Mouse (Mus musculus): ENCODE measurements around the gene Prickle3.

Prickle3 gene

DNA sequence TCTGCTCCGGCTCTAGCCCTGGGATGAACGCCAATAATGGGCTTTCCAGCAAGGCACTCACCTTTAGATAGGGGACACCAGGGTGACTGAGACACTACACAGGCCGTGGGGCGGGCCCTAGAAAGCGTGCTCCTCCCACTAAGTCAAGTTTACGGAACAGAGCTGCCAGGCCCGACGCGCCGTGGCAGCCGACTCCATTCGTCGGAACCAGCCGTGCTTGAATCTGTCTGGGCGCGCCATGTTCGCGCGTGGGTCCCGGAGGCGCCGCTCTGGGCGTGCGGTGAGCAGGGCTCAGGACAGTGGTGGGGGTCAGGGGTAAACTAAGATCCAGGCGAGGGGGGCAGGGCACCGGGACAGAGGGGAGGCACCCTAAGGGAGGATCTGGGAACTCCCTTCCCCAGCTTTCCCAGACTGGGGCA, at the start of gene Prickle3:
Gene Prickle3 (plus strand): TSS at position 40 of the 419 bp plus-strand sequence.
- DNase-seq, result no peak

DNA sequence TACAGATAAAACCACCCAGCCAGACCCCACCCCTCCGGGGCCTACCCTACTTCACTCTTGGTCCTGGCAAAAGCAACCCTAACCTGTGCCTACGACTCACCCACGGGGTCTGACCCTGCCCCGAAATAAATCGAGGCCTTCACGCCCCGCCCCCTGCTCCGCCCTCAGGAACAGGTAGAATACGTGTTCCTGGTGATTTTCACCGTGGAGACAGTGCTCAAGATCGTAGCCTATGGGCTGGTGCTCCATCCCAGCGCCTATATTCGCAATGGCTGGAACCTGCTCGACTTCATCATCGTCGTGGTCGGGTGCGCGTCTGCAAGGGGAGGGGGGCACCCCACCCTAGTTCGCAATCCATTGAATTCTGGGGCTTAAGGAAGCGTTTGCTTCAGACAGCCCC, 47.0 kb upstream of the Prickle3 start:
- peak; percentile 20 to 22 for DNase-seq

DNA sequence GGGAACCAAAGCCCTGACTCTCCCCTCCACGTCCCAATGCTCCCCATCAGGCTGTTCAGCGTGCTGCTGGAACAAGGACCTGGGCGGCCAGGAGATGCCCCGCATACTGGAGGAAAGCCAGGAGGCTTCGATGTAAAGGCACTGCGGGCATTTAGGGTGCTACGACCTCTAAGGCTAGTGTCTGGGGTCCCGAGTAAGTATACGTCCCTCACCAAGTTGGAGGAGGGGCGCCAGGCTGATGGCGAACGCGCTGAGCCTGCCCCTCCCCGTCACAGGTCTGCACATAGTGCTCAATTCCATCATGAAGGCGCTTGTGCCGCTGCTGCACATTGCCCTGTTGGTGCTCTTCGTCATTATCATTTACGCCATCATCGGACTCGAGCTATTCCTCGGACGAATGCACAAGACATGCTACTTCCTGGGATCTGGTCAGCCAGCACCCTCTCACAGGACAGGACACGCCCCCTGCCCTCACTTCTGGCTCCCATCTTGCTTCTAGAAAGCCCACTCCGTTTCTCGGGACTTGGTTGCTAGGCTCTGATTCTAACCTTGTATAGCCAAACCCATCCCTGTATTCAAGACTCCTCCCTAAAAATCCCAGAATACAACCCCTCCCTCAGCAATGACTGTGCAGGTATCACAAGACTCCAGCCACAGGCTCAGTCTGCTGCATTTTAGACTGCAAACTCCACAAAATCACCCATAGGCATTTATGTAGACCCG, 46.4 kb upstream of the Prickle3 start:
- DNase-seq, result peak; percentile 14

DNA sequence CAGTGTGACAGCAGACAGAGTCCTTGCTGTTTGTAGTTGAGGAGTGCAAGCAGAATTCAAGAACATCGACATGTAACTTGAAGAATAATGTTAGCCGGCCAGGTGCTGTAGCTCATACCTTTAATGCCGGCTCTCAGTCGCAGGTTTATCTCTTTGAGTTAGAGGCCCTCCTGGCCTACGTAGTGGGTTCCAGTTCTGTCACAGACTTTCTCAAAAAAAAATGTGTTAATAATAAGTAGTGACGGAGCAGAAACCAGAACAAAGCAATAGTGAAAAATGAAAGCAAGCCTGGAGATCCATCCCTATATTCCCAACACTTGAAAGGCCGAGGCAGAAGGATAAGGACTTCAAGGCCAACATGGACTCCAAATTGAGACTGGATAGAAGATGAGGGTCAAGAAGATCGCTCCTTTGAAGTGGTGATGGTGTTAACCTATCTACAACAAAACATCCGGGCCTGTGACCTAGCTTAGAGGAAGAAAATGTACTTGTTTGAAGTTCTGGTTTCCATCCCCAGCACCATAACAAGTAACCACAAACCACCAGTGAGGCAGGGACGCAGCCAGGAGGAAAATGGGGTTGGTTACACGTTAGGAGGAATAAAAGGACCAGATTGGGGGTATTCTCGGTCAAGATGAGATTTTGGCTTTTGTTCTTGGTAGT, 39.0 kb upstream of the Prickle3 start:
- DNase-seq, result no peak

DNA sequence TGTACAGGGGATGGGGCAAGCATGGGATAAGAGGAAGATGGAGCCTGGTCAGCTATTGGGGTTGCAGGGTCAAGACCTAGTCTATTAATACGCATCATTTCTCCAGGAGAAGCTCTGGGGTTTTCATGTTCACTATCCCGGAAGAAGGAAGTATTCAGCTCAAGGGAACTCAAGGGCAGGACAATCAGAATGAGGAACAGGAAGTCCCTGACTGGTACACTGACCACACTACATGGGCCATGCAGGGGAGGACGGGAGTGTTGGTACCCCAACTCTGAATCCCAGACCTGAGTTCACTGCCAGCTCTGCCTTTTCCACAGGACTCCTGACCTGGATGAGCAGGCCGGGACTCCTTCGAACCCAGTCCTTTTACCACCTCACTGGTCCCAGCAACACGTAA, 24.5 kb upstream of the Prickle3 start:
- no peak for DNase-seq

DNA sequence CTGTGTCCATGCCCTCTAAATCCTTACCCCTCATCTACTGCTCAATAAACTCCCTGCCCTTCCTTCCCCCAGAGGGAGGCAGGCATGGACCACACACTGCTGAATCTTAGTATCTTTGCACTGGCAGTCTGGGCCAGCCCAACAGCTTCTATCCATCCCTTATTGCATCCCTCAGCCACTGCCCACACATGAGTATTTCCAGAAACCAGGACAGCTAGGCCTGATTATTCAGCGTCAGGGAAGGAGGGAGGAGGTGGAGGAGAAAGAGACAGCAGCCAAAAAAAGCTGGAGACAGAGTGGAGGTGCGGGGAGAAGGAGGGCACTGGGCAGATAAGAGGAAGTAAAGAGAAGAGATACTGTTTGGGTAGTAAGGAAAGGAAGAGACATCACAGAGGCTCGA, 22.0 kb upstream of the Prickle3 start:
- DNase-seq, result no peak

DNA sequence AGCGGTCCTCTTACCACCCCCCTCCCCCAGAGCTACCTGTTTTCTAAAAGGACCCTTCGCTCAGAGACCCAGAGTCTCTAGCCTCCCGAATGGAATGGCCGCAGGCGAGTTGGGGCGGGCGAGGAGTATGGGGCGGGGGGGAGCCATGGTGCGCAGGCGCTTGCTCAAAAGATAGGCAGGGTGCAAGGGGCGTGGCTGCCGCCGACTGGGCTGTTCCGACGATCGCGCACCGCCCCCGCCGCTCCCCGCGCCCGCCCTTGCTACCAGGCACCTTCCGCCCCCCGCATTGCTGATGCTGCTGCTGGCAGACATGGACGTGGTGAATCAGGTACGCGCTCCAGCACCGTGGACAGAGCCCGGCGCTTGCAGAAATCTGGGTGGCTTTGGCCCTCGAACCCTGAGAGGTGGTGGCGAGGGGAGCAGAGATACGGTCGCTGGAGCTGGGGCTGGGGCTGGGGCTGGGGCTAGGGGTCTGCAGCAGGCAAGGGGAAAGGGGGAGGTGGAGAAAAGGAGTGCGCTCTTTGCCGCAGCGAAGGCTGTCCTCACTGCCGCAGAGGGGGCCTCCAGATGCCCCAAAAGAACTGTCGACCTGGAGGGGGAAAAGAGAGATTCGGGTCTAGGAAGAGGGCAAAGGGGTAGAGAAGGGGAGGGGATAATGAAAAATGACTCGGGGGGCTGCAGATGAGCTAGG, 18.5 kb upstream of the Prickle3 start, which contains the start of gene Syp:
Gene Syp (plus strand): TSS at position 71 of the 691 bp plus-strand sequence.
- peak; percentile 94 to 95 for DNase-seq

DNA sequence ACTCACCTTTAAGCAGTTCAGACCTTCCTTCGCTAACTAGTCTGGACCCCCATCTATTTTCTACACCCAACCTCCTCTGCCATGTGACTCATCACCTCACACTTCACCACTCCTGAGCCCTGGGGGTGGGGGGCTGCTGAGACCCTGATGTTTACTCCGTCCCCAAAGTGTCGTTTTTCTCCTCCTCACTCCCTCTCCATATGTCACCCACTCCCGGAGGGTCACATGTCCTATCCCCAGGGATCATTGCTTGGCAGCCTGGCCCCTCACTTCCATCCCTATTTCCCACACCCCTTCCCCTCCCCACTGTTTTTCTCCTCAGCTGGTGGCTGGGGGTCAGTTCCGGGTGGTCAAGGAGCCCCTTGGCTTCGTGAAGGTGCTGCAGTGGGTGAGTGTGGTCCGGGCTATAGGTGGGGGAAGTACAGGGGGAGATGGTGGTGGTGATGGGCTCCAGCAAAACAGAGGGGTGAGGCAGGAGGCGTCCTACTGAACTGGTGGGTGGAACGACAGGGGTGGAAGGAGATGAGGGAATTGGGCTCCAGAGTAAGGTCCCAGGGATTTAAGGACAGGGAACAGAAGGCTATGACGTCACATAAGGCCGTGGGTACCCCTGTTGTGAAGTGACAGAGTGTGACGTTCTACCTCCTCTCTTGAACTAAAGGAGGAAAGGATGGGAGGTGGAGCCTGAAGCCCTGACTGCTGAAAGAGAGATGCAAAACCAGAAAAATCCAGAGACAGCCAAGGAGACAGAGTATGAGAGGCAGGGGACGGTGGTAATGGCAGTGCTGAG, 17.3 kb upstream of the Prickle3 start:
- peak in 1 of 2 experiments; percentile 23 for DNase-seq

DNA sequence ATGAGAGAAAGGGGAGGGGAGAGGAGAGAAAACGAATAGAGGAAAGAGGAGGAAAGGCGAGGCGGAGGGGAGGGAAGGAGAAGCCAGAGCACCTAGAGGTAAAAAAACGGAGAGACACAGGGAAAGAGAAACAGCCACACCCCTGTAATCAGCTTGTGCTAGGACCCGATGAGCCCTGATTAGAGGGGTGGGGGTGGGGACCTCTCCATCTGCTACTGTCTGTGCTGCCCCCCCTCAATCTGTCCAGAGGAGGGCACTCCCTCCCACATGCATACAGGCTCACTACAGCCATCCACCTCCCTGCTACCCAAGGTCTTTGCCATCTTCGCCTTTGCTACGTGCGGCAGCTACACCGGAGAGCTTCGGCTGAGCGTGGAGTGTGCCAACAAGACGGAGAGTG, 16.3 kb upstream of the Prickle3 start:
- no peak for DNase-seq

DNA sequence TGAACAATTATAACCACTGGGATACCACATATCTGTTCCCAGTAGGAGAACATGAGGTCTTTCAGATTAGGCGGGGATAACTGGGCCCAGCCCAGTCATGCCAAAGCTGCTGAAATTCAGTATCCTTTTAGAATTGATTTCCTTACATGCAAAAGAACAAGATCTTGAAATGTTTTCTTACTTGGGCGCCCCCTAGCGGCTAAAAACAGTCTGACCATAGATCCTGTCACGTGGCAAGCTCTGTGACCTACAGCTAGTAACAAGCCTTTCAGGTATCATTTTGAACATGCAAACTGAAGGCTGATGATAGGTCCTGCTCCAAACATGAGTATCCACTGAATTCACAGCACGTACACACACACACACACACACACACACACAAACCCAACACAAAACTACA, 11.7 kb upstream of the Prickle3 start:
- DNase-seq, result peak; percentile 80 to 84

DNA sequence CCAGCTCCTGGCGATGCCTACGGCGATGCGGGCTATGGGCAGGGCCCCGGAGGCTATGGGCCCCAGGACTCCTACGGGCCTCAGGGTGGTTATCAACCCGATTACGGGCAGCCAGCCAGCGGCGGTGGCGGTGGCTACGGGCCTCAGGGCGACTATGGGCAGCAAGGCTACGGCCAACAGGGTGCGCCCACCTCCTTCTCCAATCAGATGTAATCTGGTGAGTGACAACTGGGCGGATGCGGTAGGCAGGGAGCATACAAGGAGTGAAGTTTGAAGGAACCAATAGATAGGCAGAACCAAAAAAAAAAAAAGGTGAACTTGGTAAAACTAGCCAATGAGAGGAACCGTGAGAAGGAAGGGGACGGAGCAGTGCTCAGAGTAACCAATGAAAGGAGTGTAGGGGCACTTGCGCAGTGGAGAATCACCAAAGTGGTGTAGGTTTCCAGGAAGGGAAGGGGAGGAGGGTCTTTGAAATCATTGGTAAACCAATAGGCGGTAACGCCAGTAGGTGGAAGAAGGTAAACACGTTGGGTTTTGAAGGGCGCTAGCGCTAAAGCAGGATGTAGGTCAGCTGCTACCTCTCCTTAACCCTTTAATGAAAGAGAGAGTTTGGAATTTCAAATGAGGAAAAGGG, 8.3 kb upstream of the Prickle3 start:
- DNase-seq, result peak; percentile 43 to 58

DNA sequence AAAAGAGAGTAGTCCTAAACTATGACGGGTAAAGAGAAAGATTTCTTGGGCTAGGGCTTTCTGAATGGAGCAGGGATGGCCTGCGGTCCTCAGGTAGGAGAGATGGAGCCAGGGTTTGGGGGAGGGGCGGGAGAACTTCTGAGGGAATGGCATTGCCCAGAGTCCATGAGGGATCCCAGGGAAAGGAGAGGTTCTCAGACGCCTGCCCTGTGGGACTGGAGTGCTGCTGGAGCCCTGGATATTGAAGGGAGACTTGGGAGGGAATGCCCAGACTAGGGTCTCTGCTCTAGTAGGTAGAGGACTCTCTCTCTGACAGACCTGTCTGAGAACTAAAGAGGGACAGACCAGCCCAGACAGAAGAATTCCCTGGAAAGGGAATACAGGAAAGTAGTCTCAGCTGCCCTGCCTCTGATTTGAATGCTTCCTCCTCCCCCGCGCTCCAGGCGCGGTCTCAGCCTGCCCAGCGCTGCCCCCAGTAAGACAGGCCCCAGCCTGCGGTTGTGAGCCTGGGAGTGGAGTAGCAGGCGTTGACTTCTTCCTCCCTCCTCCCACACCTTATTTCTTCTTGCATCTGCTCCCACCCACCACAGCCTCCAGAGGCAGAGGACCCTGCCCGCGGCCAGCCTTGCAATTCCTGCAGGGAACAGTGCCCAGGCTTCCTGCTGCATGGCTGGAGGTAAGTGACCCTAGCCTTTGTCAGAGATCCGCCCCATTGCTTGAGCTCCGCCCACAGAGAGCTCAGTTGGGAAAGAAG, 1.1 kb downstream of the Prickle3 start:
- no peak for DNase-seq

DNA sequence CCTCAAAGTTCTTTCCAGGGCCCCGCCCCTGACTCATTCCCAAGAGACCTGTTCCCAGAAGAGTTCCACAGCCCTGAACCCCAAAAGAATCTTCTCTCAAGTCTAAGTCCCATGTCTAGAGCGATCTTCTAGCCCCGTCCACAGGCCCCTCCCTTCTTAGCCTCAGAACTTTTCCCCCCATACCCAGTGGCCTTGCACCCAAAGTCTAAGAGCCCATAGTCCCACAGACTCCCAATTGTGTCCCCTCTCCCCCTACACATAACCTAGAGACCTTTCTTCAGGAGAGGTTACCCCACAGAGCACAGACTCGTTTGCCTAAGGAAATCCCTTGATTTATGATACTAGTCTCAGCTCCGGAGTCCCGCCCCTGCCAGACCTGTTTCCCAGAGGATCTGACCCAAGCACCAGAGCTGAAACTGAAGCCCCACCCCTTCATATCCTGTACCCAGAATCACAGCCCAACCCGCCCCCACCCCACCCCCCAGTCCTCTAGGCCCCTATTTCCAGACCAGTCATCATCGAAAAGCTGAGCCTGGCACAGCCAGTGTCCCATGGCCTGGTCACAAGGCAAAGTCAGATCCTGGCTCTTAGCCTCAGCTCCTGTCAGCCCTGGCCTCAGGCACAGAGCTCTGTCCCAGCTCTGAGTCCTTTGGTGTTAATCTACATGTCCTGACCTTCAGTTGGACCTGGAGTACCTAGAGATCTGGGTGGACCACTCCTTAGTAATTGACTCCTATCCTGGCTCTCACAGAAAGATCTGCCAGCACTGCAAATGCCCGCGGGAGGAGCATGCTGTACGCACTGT, 1.9 kb downstream of the Prickle3 start:
- DNase-seq, result no peak

DNA sequence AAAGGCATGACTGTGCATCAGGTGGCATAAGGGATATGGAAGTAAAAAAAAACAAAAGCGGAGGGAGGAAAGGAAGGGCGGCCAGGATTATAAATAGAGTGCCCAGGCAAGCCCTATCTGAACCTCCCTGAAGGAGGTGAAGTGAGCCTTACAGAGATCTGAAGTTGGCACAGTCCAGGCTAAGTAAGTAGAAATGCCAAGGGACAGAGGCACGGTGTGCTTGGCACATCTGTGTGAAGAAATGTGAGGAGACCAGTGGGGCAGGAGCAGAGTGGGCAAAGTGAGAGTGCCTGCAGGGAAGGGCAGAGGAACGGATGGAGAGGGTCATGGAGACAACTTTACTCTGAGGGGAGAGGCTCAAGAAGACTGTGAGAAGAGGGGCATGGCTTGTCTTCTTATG, 4.0 kb downstream of the Prickle3 start:
- no peak for DNase-seq

DNA sequence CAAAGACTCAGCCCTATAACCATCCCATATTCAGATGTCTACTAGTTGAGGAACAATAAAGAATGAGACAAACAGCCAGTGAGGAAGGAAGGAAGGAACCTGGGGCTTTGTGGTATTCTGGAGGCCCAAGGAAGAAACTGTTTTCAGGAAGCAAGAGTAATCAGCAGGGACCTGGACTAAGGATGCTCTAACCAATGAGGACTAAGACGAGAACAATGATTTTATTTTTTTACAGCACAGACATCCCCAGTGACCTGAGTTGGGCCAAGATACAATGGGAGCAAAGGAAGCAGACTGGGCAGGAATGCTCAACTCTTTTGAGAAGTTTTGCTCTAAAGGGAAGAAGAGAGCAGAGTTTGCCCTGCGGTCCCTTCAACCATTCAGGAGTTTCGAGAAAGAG, 5.9 kb downstream of the Prickle3 start:
- DNase-seq, result no peak

DNA sequence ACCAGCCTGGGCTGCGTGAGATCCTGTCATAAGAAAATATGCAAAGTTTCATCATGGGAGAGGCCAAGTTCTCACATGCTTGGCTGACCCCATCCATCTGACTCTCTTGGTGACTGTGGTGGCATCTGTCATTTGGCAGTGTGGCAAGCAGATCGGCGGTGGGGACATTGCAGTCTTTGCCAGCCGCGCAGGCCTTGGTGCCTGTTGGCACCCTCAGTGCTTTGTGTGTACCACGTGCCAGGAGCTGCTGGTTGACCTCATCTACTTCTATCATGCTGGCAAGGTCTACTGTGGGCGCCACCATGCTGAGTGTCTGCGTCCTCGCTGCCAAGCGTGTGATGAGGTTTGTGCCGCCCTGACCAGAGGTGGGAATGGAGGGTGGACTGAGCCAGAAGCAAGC, 7.7 kb downstream of the Prickle3 start:
- DNase-seq, result peak; percentile 57 to 75

DNA sequence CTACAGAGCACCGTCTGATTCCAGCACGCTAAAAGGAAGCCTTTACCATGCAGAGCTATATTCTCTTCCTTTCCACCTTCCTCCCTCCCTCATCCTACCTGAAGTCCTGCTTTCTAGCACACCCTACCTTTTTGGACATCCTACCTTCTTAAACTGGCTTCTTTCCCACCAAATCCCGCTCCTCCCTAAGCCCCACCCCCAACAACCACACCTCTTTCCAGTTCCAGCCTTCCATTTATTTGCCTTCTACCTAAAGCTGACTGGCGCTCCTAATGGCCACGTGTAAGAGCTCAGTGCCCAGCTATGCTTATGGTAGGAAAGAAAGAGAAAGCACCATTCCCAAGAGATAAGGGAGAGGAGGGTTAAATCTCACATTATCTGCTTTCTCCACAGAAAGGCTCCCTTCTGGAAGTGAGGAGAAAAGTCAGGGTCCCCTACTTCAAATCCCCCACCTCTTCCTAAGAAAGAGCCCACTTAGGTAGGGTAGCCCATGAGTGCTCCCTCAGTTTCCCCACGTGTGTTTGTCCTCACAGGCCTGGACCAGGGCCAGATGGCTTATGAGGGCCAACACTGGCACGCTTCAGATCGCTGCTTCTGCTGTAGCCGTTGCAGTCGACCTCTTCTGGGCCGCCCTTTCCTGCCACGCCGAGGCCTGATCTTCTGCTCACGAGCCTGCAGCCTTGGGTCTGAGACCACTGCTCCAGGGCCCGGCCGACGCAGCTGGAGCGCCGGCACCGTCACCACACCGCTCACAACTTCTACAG, 8.9 kb downstream of the Prickle3 start:
- DNase-seq, result no peak

DNA sequence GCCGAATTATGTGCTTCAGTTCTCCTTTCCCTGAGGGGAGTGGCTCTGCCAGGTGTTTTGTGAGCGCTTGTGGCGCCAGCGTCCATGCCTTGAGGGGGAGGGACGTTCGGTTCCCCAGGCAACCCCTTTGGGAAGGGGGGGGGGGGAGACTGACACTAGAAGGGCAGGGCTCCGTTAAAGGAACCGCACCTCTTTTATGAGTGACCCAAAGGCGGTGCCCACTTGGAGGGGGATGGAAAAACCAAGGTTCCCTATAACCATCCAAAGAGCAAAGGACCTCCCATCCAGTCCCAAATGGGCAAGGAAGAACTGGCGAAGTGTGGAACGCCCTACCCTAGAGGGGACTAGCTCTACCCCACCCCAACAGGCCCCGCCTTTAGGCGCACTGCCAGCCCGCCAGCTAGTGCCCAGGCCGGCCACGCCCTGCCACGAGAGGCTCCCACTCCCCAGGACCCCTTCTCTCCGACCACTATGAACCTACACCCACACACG, 13.4 kb downstream of the Prickle3 start:
- peak; percentile 34 to 37 for DNase-seq

DNA sequence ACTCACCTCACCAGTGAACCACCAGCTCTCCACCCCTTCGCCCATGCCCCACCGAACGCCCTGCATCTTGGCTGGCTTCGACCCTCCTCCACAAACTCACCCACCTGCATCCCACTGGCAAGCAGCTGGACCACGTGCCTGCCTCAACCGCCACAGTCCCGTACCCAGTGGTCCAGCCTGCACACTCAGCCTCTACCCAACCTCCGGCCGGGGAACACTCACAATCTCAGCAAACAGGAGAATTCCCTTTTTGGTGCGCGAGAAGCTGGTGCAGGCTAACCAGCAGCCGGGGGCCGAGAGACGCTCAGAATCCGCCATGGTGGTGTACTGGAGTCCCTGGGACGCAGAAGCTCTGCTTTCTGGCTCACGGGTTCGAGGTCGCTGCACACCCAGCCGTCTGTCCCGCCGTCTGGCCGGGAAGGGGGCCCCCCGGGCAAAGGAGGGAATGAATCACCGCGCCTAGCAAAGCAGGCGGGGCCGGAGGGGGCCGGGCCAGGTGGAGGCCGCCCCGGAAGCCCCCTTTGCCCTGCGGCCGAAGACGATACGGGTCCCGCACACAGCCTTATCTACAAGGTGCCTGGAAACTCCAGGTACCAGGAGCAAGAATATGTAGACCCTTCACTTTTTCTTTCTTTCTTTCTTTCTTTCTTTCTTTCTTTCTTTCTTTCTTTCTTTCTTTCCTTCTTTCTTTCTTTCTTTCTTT, 14.0 kb downstream of the Prickle3 start, which contains the start of gene Plp2:
Gene Plp2 (minus strand): TSS at position 470 of the 703 bp plus-strand sequence.
- no peak for DNase-seq
